ENCODE assay signal across 22 mouse cellular contexts in genomic region chr2:112296211-112296610, GRCm38 (mm10). TPM values are rescaled to one million over a fixed set of nuclear protein-coding genes. Genes with fewer than 3 reads are reported as not detected.
A peak's percentile ranks its signal among the peaks of the same experiment; 100 is the strongest.
DNase-seq lines count a peak whose midpoint lies in the region; ATAC-seq and TF ChIP-seq lines count a peak whose summit lies in the region.
"Had no signal": no experiment of that assay in that cellular context is flagged by ENCODE, and none has a peak within 500 bp of the region (broad histone marks: within the 10 kb centered on the region; RNA-seq: fewer than 3 reads in every experiment).

No protein-coding gene starts in this region.

- H3K27ac ChIP-seq in forebrain, postnatal 0 days (ENCODE audit: low read depth, low read length): no peak overlapping the region
- no peak overlapping the region for H3K27ac ChIP-seq in forebrain, embryonic 13.5 days
- H3K27ac ChIP-seq in hindbrain, embryonic 15.5 days (replicated peaks): peak overlapping the region; percentile 20; the same call in 1 of the 2 replicates
- no peak overlapping the region for H3K27ac ChIP-seq in hindbrain, embryonic 12.5 days
- no peak overlapping the region for H3K27ac ChIP-seq in hindbrain, embryonic 13.5 days
- H3K27ac ChIP-seq: hindbrain, postnatal 0 days; limb, embryonic 15.5 days; midbrain, embryonic 10.5 days had no signal

- DNase-seq in forebrain, postnatal 0 days: peak; percentile 27
- peak; percentile 44 to 79 for DNase-seq in left cerebral cortex, postnatal 25 days (ENCODE audit: low spot score in 2 of 2)
- DNase-seq in left cerebral cortex, adult 8-10 months (ENCODE audit: low spot score in 2 of 2): no peak
- DNase-seq: adrenal gland, postnatal 25 days; cerebellum, postnatal 25 days; kidney, adult 9 months; liver, postnatal 0 days; lung, postnatal 36 days; thymus, postnatal 25 days had no signal

- TF ChIP-seq POLR2A in myocyte (IDR thresholded peaks at IDR 0.05; ENCODE audit: insufficient read length, low read depth): no peak

- H3K27me3 ChIP-seq in forebrain, postnatal 0 days (ENCODE audit: insufficient read depth, low read length): no peaks in the 10 kb centered on the region
- no peaks in the 10 kb centered on the region for H3K27me3 ChIP-seq in forebrain, embryonic 13.5 days
- H3K27me3 ChIP-seq in hindbrain, embryonic 15.5 days: no peaks in the 10 kb centered on the region
- no peaks in the 10 kb centered on the region for H3K27me3 ChIP-seq in hindbrain, embryonic 12.5 days
- no peaks in the 10 kb centered on the region for H3K27me3 ChIP-seq in myocyte (ENCODE audit: control insufficient read depth, insufficient read depth, insufficient read length)
- no peaks in the 10 kb centered on the region for H3K27me3 ChIP-seq in hindbrain, embryonic 13.5 days
- H3K27me3 ChIP-seq: CH12.LX; limb, embryonic 15.5 days had no signal

- peak; percentile 65 for ATAC-seq in forebrain, postnatal 0 days
- ATAC-seq in forebrain, embryonic 13.5 days: no peak
- ATAC-seq in hindbrain, embryonic 15.5 days (ENCODE audit: low FRiP score, low read depth): no peak
- ATAC-seq in hindbrain, embryonic 12.5 days (ENCODE audit: low FRiP score): no peak
- no peak for ATAC-seq in hindbrain, embryonic 13.5 days (ENCODE audit: low FRiP score)
- ATAC-seq: hindbrain, postnatal 0 days; liver, postnatal 0 days had no signal

- no peaks in the 10 kb centered on the region for H3K36me3 ChIP-seq in forebrain, postnatal 0 days (ENCODE audit: insufficient read depth)
- H3K36me3 ChIP-seq in forebrain, embryonic 13.5 days (ENCODE audit: poor library complexity, severe bottlenecking): no peaks in the 10 kb centered on the region
- no peaks in the 10 kb centered on the region for H3K36me3 ChIP-seq in hindbrain, embryonic 15.5 days
- H3K36me3 ChIP-seq in hindbrain, embryonic 12.5 days: no peaks in the 10 kb centered on the region
- no peaks in the 10 kb centered on the region for H3K36me3 ChIP-seq in myocyte (ENCODE audit: control insufficient read depth, insufficient read depth)
- H3K36me3 ChIP-seq in hindbrain, embryonic 13.5 days: 0 out of 2 replicates have a peak, but pooled peaks cover 2% of the 10 kb centered on the region
- H3K36me3 ChIP-seq: limb, embryonic 15.5 days; midbrain, embryonic 10.5 days had no signal

- H3K9ac ChIP-seq in forebrain, postnatal 0 days: no peak overlapping the region
- H3K9ac ChIP-seq in forebrain, embryonic 13.5 days: no peak overlapping the region
- no peak overlapping the region for H3K9ac ChIP-seq in hindbrain, embryonic 15.5 days
- H3K9ac ChIP-seq in hindbrain, embryonic 12.5 days: no peak overlapping the region
- H3K9ac ChIP-seq in hindbrain, embryonic 13.5 days: no peak overlapping the region
- H3K9ac ChIP-seq: limb, embryonic 15.5 days; liver, postnatal 0 days had no signal

- no peaks in the 10 kb centered on the region for H3K4me1 ChIP-seq in forebrain, postnatal 0 days (ENCODE audit: insufficient read depth)
- no peaks in the 10 kb centered on the region for H3K4me1 ChIP-seq in forebrain, embryonic 13.5 days
- H3K4me1 ChIP-seq in hindbrain, embryonic 15.5 days (replicated peaks): no peaks in the 10 kb centered on the region
- no peaks in the 10 kb centered on the region for H3K4me1 ChIP-seq in hindbrain, embryonic 12.5 days
- no peaks in the 10 kb centered on the region for H3K4me1 ChIP-seq in hindbrain, embryonic 13.5 days (replicated peaks)
- H3K4me1 ChIP-seq: limb, embryonic 15.5 days; midbrain, embryonic 10.5 days had no signal

- H3ac ChIP-seq in myocyte (ENCODE audit: control insufficient read depth, insufficient read length): no peak overlapping the region

- H3K4me3 ChIP-seq in forebrain, postnatal 0 days (ENCODE audit: low read depth, low read length): no peak overlapping the region
- H3K4me3 ChIP-seq in forebrain, embryonic 13.5 days: no peak overlapping the region
- no peak overlapping the region for H3K4me3 ChIP-seq in hindbrain, embryonic 15.5 days
- no peak overlapping the region for H3K4me3 ChIP-seq in hindbrain, embryonic 12.5 days
- H3K4me3 ChIP-seq in myocyte: no peak overlapping the region
- no peak overlapping the region for H3K4me3 ChIP-seq in hindbrain, embryonic 13.5 days
- H3K4me3 ChIP-seq: limb, embryonic 15.5 days; midbrain, embryonic 10.5 days had no signal

- no peak for TF ChIP-seq CTCF in forebrain, postnatal 0 days (IDR thresholded peaks at IDR 0.05; ENCODE audit: low read depth)

- H3K79me2 ChIP-seq in myocyte (ENCODE audit: control insufficient read depth, insufficient read depth): peaks cover 5% of the 10 kb centered on the region

- 59% methylated on average over 3 of the region's 3 CpGs for WGBS in forebrain, postnatal 0 days
- WGBS in forebrain, embryonic 13.5 days: 74% methylated on average over 3 of the region's 3 CpGs
- WGBS in hindbrain, embryonic 15.5 days: 68% methylated on average over 3 of the region's 3 CpGs
- WGBS in hindbrain, embryonic 12.5 days: 88% methylated on average over 3 of the region's 3 CpGs
- WGBS in hindbrain, embryonic 13.5 days: 84% methylated on average over 3 of the region's 3 CpGs

- intact Hi-C loops in left cerebral cortex, postnatal 25 days (cut with DNase I): no loop called here

- no peak overlapping the region for H3K4me2 ChIP-seq in forebrain, postnatal 0 days (ENCODE audit: low read depth)
- no peak overlapping the region for H3K4me2 ChIP-seq in forebrain, embryonic 13.5 days
- H3K4me2 ChIP-seq in hindbrain, embryonic 15.5 days: no peak overlapping the region
- H3K4me2 ChIP-seq in hindbrain, embryonic 12.5 days (replicated peaks): no peak overlapping the region
- H3K4me2 ChIP-seq in myocyte (ENCODE audit: low read depth): peak overlapping the region; percentile 53
- H3K4me2 ChIP-seq in hindbrain, embryonic 13.5 days: no peak overlapping the region
- H3K4me2 ChIP-seq: limb, embryonic 15.5 days had no signal

- H3K9me3 ChIP-seq in forebrain, postnatal 0 days (ENCODE audit: low read length): no peaks in the 10 kb centered on the region
- no peaks in the 10 kb centered on the region for H3K9me3 ChIP-seq in forebrain, embryonic 13.5 days (replicated peaks)
- no peaks in the 10 kb centered on the region for H3K9me3 ChIP-seq in hindbrain, embryonic 15.5 days
- H3K9me3 ChIP-seq in hindbrain, embryonic 12.5 days (replicated peaks): no peaks in the 10 kb centered on the region
- H3K9me3 ChIP-seq in hindbrain, embryonic 13.5 days: no peaks in the 10 kb centered on the region
- H3K9me3 ChIP-seq: limb, embryonic 15.5 days; midbrain, embryonic 10.5 days had no signal

RNA-seq across cellular contexts. Expression of gene Gm21985, which starts 30.1 kb away (rescaled TPM):
- total RNA-seq in forebrain, postnatal 0 days (2014; rRNA removed): 1.9 and 2.9 TPM in 2 replicates
- polyA plus RNA-seq in forebrain, postnatal 0 days (2015; fragmentation: Nextera tagmentation; extraction: Ambion mirVana): not detected in 2 replicates
- polyA plus RNA-seq in forebrain, embryonic 13.5 days (2015; fragmentation: Nextera tagmentation; extraction: Ambion mirVana): not detected in 2 replicates
- not detected in 2 replicates for polyA plus RNA-seq in hindbrain, embryonic 15.5 days (2015; fragmentation: Nextera tagmentation; extraction: Ambion mirVana)
- not detected in 2 replicates for polyA plus RNA-seq in hindbrain, embryonic 12.5 days (2016; fragmentation: Nextera tagmentation; extraction: Ambion mirVana)
- 1 to 10 TPM; 4.1 to 4.4 TPM for total RNA-seq in left cerebral cortex, postnatal 25 days (2021)
- total RNA-seq in left cerebral cortex, adult 8-10 months (2022): 1 to 10 TPM; 1.9 to 4.3 (median 2.9) TPM
- not detected for polyA plus RNA-seq in myocyte (2012; fragmentation: generic; extraction: Trizol)
- not detected in 2 replicates for polyA plus RNA-seq in hindbrain, embryonic 13.5 days (2015; fragmentation: Nextera tagmentation; extraction: Ambion mirVana)
- total RNA-seq: adrenal gland, postnatal 25 days; hindbrain, postnatal 0 days had no signal
- polyA plus RNA-seq: gonadal fat pad, adult 2 months; hindbrain, postnatal 0 days; limb, embryonic 15.5 days; liver, postnatal 0 days; spleen, adult 2 months; stomach, embryonic 16.5 days had no signal

RNA-seq across cellular contexts. Expression of gene Slc12a6, which starts 30.6 kb away (rescaled TPM):
- 54.4 and 69.3 TPM in 2 replicates for total RNA-seq in forebrain, postnatal 0 days (2014; rRNA removed)
- polyA plus RNA-seq in forebrain, postnatal 0 days (2015; fragmentation: Nextera tagmentation; extraction: Ambion mirVana): 7.8 and 10.6 TPM in 2 replicates
- 11.8 and 14.7 TPM in 2 replicates for polyA plus RNA-seq in forebrain, embryonic 13.5 days (2015; fragmentation: Nextera tagmentation; extraction: Ambion mirVana)
- polyA plus RNA-seq in hindbrain, embryonic 15.5 days (2015; fragmentation: Nextera tagmentation; extraction: Ambion mirVana): 16.4 and 16.9 TPM in 2 replicates
- 20.4 and 21.1 TPM in 2 replicates for polyA plus RNA-seq in hindbrain, embryonic 12.5 days (2016; fragmentation: Nextera tagmentation; extraction: Ambion mirVana)
- 100 to 1,000 TPM; 119 to 130 TPM for total RNA-seq in left cerebral cortex, postnatal 25 days (2021)
- 100 to 1,000 TPM; 105 to 127 (median 118) TPM for total RNA-seq in left cerebral cortex, adult 8-10 months (2022)
- 7.0 TPM for polyA plus RNA-seq in myocyte (2012; fragmentation: generic; extraction: Trizol)
- polyA plus RNA-seq in hindbrain, embryonic 13.5 days (2015; fragmentation: Nextera tagmentation; extraction: Ambion mirVana): 16.5 and 17.2 TPM in 2 replicates

RNA-seq across cellular contexts. Expression of gene Nop10, which starts 34.5 kb away (rescaled TPM):
- total RNA-seq in forebrain, postnatal 0 days (2014; rRNA removed): 95.1 and 120 TPM in 2 replicates
- 160 and 215 TPM in 2 replicates for polyA plus RNA-seq in forebrain, postnatal 0 days (2015; fragmentation: Nextera tagmentation; extraction: Ambion mirVana)
- polyA plus RNA-seq in forebrain, embryonic 13.5 days (2015; fragmentation: Nextera tagmentation; extraction: Ambion mirVana): 180 and 196 TPM in 2 replicates
- polyA plus RNA-seq in hindbrain, embryonic 15.5 days (2015; fragmentation: Nextera tagmentation; extraction: Ambion mirVana): 180 and 199 TPM in 2 replicates
- 118 and 127 TPM in 2 replicates for polyA plus RNA-seq in hindbrain, embryonic 12.5 days (2016; fragmentation: Nextera tagmentation; extraction: Ambion mirVana)
- 10 to 100 TPM; 50.4 to 55.0 TPM for total RNA-seq in left cerebral cortex, postnatal 25 days (2021)
- total RNA-seq in left cerebral cortex, adult 8-10 months (2022): 10 to 100 TPM; 49.0 to 56.9 (median 52.8) TPM
- 129 TPM for polyA plus RNA-seq in myocyte (2012; fragmentation: generic; extraction: Trizol)
- polyA plus RNA-seq in hindbrain, embryonic 13.5 days (2015; fragmentation: Nextera tagmentation; extraction: Ambion mirVana): 154 and 160 TPM in 2 replicates

RNA-seq across cellular contexts. Expression of gene Nutm1, which starts 37.1 kb away (rescaled TPM):
- not detected in 2 replicates for total RNA-seq in forebrain, postnatal 0 days (2014; rRNA removed)
- 0.08 and 0.09 TPM in 2 replicates for polyA plus RNA-seq in forebrain, postnatal 0 days (2015; fragmentation: Nextera tagmentation; extraction: Ambion mirVana)
- polyA plus RNA-seq in forebrain, embryonic 13.5 days (2015; fragmentation: Nextera tagmentation; extraction: Ambion mirVana): not detected in 2 replicates
- polyA plus RNA-seq in hindbrain, embryonic 15.5 days (2015; fragmentation: Nextera tagmentation; extraction: Ambion mirVana): 0.04 and 0.05 TPM in 2 replicates
- polyA plus RNA-seq in hindbrain, embryonic 12.5 days (2016; fragmentation: Nextera tagmentation; extraction: Ambion mirVana): 0.05 and 0.09 TPM in 2 replicates
- under 1 TPM in 1 of 2 experiments, not detected in 1; 0.09 TPM for total RNA-seq in left cerebral cortex, postnatal 25 days (2021)
- total RNA-seq in left cerebral cortex, adult 8-10 months (2022): under 1 TPM in 1 of 4 experiments, not detected in 3; 0.09 TPM
- polyA plus RNA-seq in myocyte (2012; fragmentation: generic; extraction: Trizol): not detected
- polyA plus RNA-seq in hindbrain, embryonic 13.5 days (2015; fragmentation: Nextera tagmentation; extraction: Ambion mirVana): 0.05 TPM in 1 of 2 replicates, not detected in the other
- total RNA-seq: adrenal gland, postnatal 25 days; CH12.LX; layer of hippocampus, adult 18-20 months had no signal
- polyA plus RNA-seq: limb, embryonic 15.5 days; spleen, adult 2 months had no signal

RNA-seq across cellular contexts. Expression of gene Lpcat4, which starts 56.9 kb away (rescaled TPM):
- 23.9 and 27.6 TPM in 2 replicates for total RNA-seq in forebrain, postnatal 0 days (2014; rRNA removed)
- 12.8 and 17.3 TPM in 2 replicates for polyA plus RNA-seq in forebrain, postnatal 0 days (2015; fragmentation: Nextera tagmentation; extraction: Ambion mirVana)
- polyA plus RNA-seq in forebrain, embryonic 13.5 days (2015; fragmentation: Nextera tagmentation; extraction: Ambion mirVana): 9.7 and 10.6 TPM in 2 replicates
- polyA plus RNA-seq in hindbrain, embryonic 15.5 days (2015; fragmentation: Nextera tagmentation; extraction: Ambion mirVana): 24.4 and 27.4 TPM in 2 replicates
- 12.1 and 15.5 TPM in 2 replicates for polyA plus RNA-seq in hindbrain, embryonic 12.5 days (2016; fragmentation: Nextera tagmentation; extraction: Ambion mirVana)
- 100 to 1,000 TPM; 135 to 158 TPM for total RNA-seq in left cerebral cortex, postnatal 25 days (2021)
- 100 to 1,000 TPM; 153 to 175 (median 161) TPM for total RNA-seq in left cerebral cortex, adult 8-10 months (2022)
- polyA plus RNA-seq in myocyte (2012; fragmentation: generic; extraction: Trizol): 32.8 TPM
- polyA plus RNA-seq in hindbrain, embryonic 13.5 days (2015; fragmentation: Nextera tagmentation; extraction: Ambion mirVana): 14.9 and 15.5 TPM in 2 replicates

Comparison
In these comparisons a context has a peak if more than half of its experiments do, and no peak if none do; other contexts are left out.
1. DNase-seq: peak in forebrain, postnatal 0 days (single experiment) and left cerebral cortex, postnatal 25 days (2 of 2); none in left cerebral cortex, adult 8-10 months (0 of 2).